Mouse (Mus musculus): ENCODE data around the gene Ap2b1. TPM values are rescaled to one million over a fixed set of nuclear protein-coding genes. Genes with fewer than 3 reads are reported as not detected.

Gene Ap2b1
- polyA plus RNA-seq, 1 experiment, result 64.7 TPM

- H3ac ChIP-seq (ENCODE audit: control insufficient read depth, insufficient read length), result no peak overlapping the region
- H3K4me3 ChIP-seq, result no peak overlapping the region
- H3K36me3 ChIP-seq (ENCODE audit: control insufficient read depth, insufficient read depth), result no peaks in the 10 kb centered on the region
- H3K27me3 ChIP-seq (ENCODE audit: control insufficient read depth, insufficient read depth, insufficient read length), result peaks cover 9% of the 10 kb centered on the region
- no peaks in the 10 kb centered on the region for H3K79me2 ChIP-seq (ENCODE audit: control insufficient read depth, insufficient read depth)
- TF ChIP-seq TCF3 (IDR thresholded peaks at IDR 0.05; ENCODE audit: insufficient read length, low read depth), result no peak
- no peak for TF ChIP-seq MAX (IDR thresholded peaks at IDR 0.05; ENCODE audit: low read depth)
- TF ChIP-seq MYOG (IDR thresholded peaks at IDR 0.05; ENCODE audit: control insufficient read depth in 1 of 3, insufficient read depth in 1 of 3, insufficient read length in 2 of 3, low read depth in 2 of 3), result no peak
- no peak for TF ChIP-seq CEBPB (IDR thresholded peaks at IDR 0.05; ENCODE audit: insufficient read depth, poor library complexity, severe bottlenecking)
- TF ChIP-seq MYOD1 (IDR thresholded peaks at IDR 0.05; ENCODE audit: control insufficient read depth in 1 of 3, insufficient read length in 2 of 3, low read depth in 2 of 3), result no peak
- TF ChIP-seq POLR2AphosphoS2 (IDR thresholded peaks at IDR 0.05; ENCODE audit: insufficient read length, low read depth), result no peak
- TF ChIP-seq E2F4 (IDR thresholded peaks at IDR 0.05; ENCODE audit: insufficient read depth), result no peak
- TF ChIP-seq TCF12 (IDR thresholded peaks at IDR 0.05; ENCODE audit: insufficient read depth, poor library complexity, severe bottlenecking), result no peak
- H3K4me2 ChIP-seq (ENCODE audit: low read depth), result no peak overlapping the region
Measured at GRCm38 (mm10) chr11:83279691-83280090, 19.1 kb upstream of the Ap2b1 start.

GRCm38 (mm10) chr11:83282084-83282483 lies 16.7 kb upstream of the Ap2b1 start:
- no peak overlapping the region for H3ac ChIP-seq (ENCODE audit: control insufficient read depth, insufficient read length)
- no peak overlapping the region for H3K4me3 ChIP-seq
- H3K4me2 ChIP-seq (ENCODE audit: low read depth), result no peak overlapping the region
- peaks cover 17% of the 10 kb centered on the region for H3K27me3 ChIP-seq (ENCODE audit: control insufficient read depth, insufficient read depth, insufficient read length)
- H3K36me3 ChIP-seq (ENCODE audit: control insufficient read depth, insufficient read depth), result no peaks in the 10 kb centered on the region
- TF ChIP-seq TCF12 (IDR thresholded peaks at IDR 0.05; ENCODE audit: insufficient read depth, poor library complexity, severe bottlenecking), result no peak
- no peaks in the 10 kb centered on the region for H3K79me2 ChIP-seq (ENCODE audit: control insufficient read depth, insufficient read depth)

DNA sequence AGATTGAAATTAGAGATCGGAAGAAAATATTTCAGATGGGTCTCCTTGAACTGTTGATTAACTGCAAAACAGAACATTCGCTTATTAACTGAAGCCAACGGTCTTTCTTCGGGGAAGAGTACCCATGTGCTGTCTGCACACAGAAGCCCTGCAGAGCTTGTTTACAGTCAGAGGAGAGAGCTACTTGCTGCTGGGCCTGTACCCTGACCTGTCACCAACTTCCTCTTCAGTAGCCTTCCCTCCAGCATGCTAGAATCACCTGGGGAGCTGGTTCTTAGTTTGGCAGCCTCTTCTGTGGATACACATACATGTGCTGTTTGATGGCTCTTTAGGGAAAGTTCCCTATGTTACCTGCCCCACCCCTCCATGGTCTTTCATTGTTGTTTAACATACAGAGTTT lies 13.2 kb upstream of the Ap2b1 start:
- no peak for TF ChIP-seq MYOD1 (IDR thresholded peaks at IDR 0.05; ENCODE audit: control insufficient read depth in 1 of 3, insufficient read length in 2 of 3, low read depth in 2 of 3)
- TF ChIP-seq POLR2A (IDR thresholded peaks at IDR 0.05; ENCODE audit: insufficient read length, low read depth), result no peak
- TF ChIP-seq MYOG (IDR thresholded peaks at IDR 0.05; ENCODE audit: control insufficient read depth in 1 of 3, insufficient read depth in 1 of 3, insufficient read length in 2 of 3, low read depth in 2 of 3), result no peak
- TF ChIP-seq USF1 (IDR thresholded peaks at IDR 0.05; ENCODE audit: low read depth), result no peak
- TF ChIP-seq MAX (IDR thresholded peaks at IDR 0.05; ENCODE audit: low read depth), result no peak
- TF ChIP-seq REST (IDR thresholded peaks at IDR 0.05; ENCODE audit: insufficient read depth, insufficient read length), result no peak
- TF ChIP-seq TCF12 (IDR thresholded peaks at IDR 0.05; ENCODE audit: insufficient read depth, poor library complexity, severe bottlenecking), result no peak
- no peak for TF ChIP-seq E2F4 (IDR thresholded peaks at IDR 0.05; ENCODE audit: insufficient read depth)
- TF ChIP-seq TCF3 (IDR thresholded peaks at IDR 0.05; ENCODE audit: insufficient read length, low read depth), result no peak
- TF ChIP-seq SRF (IDR thresholded peaks at IDR 0.05; ENCODE audit: control insufficient read depth, insufficient read length, low read depth), result no peak
- TF ChIP-seq CEBPB (IDR thresholded peaks at IDR 0.05; ENCODE audit: insufficient read depth, poor library complexity, severe bottlenecking), result no peak
- no peak for TF ChIP-seq POLR2AphosphoS2 (IDR thresholded peaks at IDR 0.05; ENCODE audit: insufficient read length, low read depth)
- no peak overlapping the region for H3K4me3 ChIP-seq

GRCm38 (mm10) chr11:83286566-83286965 lies 12.3 kb upstream of the Ap2b1 start, which contains the start of gene Slfn14:
Slfn14 (minus strand) TSS chr11:83286726.
- peaks cover 17% of the 10 kb centered on the region for H3K27me3 ChIP-seq (ENCODE audit: control insufficient read depth, insufficient read depth, insufficient read length)
- TF ChIP-seq E2F4 (IDR thresholded peaks at IDR 0.05; ENCODE audit: insufficient read depth) (no peak), POLR2A (IDR thresholded peaks at IDR 0.05; ENCODE audit: insufficient read length, low read depth) (no peak), TCF3 (IDR thresholded peaks at IDR 0.05; ENCODE audit: insufficient read length, low read depth) (no peak), USF1 (IDR thresholded peaks at IDR 0.05; ENCODE audit: low read depth) (no peak), MYOD1 (IDR thresholded peaks at IDR 0.05; ENCODE audit: control insufficient read depth in 1 of 3, insufficient read length in 2 of 3, low read depth in 2 of 3) (no peak), REST (IDR thresholded peaks at IDR 0.05; ENCODE audit: insufficient read depth, insufficient read length) (no peak), MYOG (IDR thresholded peaks at IDR 0.05; ENCODE audit: control insufficient read depth in 1 of 3, insufficient read depth in 1 of 3, insufficient read length in 2 of 3, low read depth in 2 of 3) (no peak), TCF12 (IDR thresholded peaks at IDR 0.05; ENCODE audit: insufficient read depth, poor library complexity, severe bottlenecking) (no peak), CEBPB (IDR thresholded peaks at IDR 0.05; ENCODE audit: insufficient read depth, poor library complexity, severe bottlenecking) (no peak), POLR2AphosphoS2 (IDR thresholded peaks at IDR 0.05; ENCODE audit: insufficient read length, low read depth) (no peak)
- no peaks in the 10 kb centered on the region for H3K79me2 ChIP-seq (ENCODE audit: control insufficient read depth, insufficient read depth)
- H3ac ChIP-seq (ENCODE audit: control insufficient read depth, insufficient read length), result no peak within 1 kb of the TSS
- H3K36me3 ChIP-seq (ENCODE audit: control insufficient read depth, insufficient read depth), result no peaks in the 10 kb centered on the region
- H3K4me2 ChIP-seq (ENCODE audit: low read depth), result no peak within 1 kb of the TSS
- no peak within 1 kb of the TSS for H3K4me3 ChIP-seq

More for the DNA sequence above, 13.2 kb upstream of the Ap2b1 start:
- H3K27me3 ChIP-seq (ENCODE audit: control insufficient read depth, insufficient read depth, insufficient read length), result peaks cover 17% of the 10 kb centered on the region
- no peaks in the 10 kb centered on the region for H3K36me3 ChIP-seq (ENCODE audit: control insufficient read depth, insufficient read depth)
- H3ac ChIP-seq (ENCODE audit: control insufficient read depth, insufficient read length), result no peak overlapping the region
- no peak overlapping the region for H3K4me2 ChIP-seq (ENCODE audit: low read depth)
- no peaks in the 10 kb centered on the region for H3K79me2 ChIP-seq (ENCODE audit: control insufficient read depth, insufficient read depth)

- TF ChIP-seq MYOD1 (IDR thresholded peaks at IDR 0.05; ENCODE audit: control insufficient read depth in 1 of 3, insufficient read length in 2 of 3, low read depth in 2 of 3) (no peak), MAX (IDR thresholded peaks at IDR 0.05; ENCODE audit: low read depth) (no peak), POLR2A (IDR thresholded peaks at IDR 0.05; ENCODE audit: insufficient read length, low read depth) (no peak), MYOG (IDR thresholded peaks at IDR 0.05; ENCODE audit: control insufficient read depth in 1 of 3, insufficient read depth in 1 of 3, insufficient read length in 2 of 3, low read depth in 2 of 3) (no peak), USF1 (IDR thresholded peaks at IDR 0.05; ENCODE audit: low read depth) (no peak), POLR2AphosphoS2 (IDR thresholded peaks at IDR 0.05; ENCODE audit: insufficient read length, low read depth) (no peak), TCF3 (IDR thresholded peaks at IDR 0.05; ENCODE audit: insufficient read length, low read depth) (no peak), CEBPB (IDR thresholded peaks at IDR 0.05; ENCODE audit: insufficient read depth, poor library complexity, severe bottlenecking) (no peak), SRF (IDR thresholded peaks at IDR 0.05; ENCODE audit: control insufficient read depth, insufficient read length, low read depth) (no peak), E2F4 (IDR thresholded peaks at IDR 0.05; ENCODE audit: insufficient read depth) (no peak), REST (IDR thresholded peaks at IDR 0.05; ENCODE audit: insufficient read depth, insufficient read length) (no peak)
- Histone ChIP-seq H3K36me3 (ENCODE audit: control insufficient read depth, insufficient read depth) (peaks cover 7% of the 10 kb centered on the region), H3K4me2 (ENCODE audit: low read depth) (no peak overlapping the region), H3K79me2 (ENCODE audit: control insufficient read depth, insufficient read depth) (peaks cover 24% of the 10 kb centered on the region), H3ac (ENCODE audit: control insufficient read depth, insufficient read length) (no peak overlapping the region), H3K27me3 (ENCODE audit: control insufficient read depth, insufficient read depth, insufficient read length) (peaks cover 9% of the 10 kb centered on the region), H3K4me3 (no peak overlapping the region)
Measured at GRCm38 (mm10) chr11:83289036-83289435, 9.8 kb upstream of the Ap2b1 start.
